Mouse (Mus musculus) midbrain, embryonic 11.5 days (tissue): ENCODE measurements at regions not wholly inside any gene's neighbourhood (a gene's known extent, or its start where the extent isn't known, plus 50 kb on each side); places are given as distances from the start of the nearest gene placed in this dataset.

Experiments used
- ATAC-seq: fragments of 200-750 bp; cut with Nextera tagmentation; 2 replicates; pipeline ENCODE4 v1.8.0; 2017; ENCODE audit warnings: moderate TSS enrichment, moderate library complexity; ENCODE audit not compliant: low FRiP score
- DNase-seq: peaks from one replicate; pipeline ENCODE4 v3.0.0; 2015; ENCODE audit warnings: low spot score; ENCODE audit errors: missing footprints
- H3K27ac ChIP-seq: fragments of 300-500 bp; sonication (generic); 2 replicates; pipeline ENCODE4 v1.5.1; 2014; ENCODE audit warnings: low read depth, low read length
- H3K27me3 ChIP-seq: fragments of 300-500 bp; sonication (generic); 2 replicates; pipeline ENCODE4 v1.6.1; 2014; ENCODE audit warnings: mild to moderate bottlenecking, low read length, moderate library complexity, mixed read lengths; ENCODE audit not compliant: control insufficient read depth, insufficient read depth
- H3K36me3 ChIP-seq: fragments of 300-500 bp; sonication (generic); 2 replicates; pipeline ENCODE4 v1.6.1; 2014; ENCODE audit warnings: mild to moderate bottlenecking, low read length, moderate library complexity, mixed read lengths; ENCODE audit not compliant: control insufficient read depth, insufficient read depth
- H3K4me1 ChIP-seq: fragments of 300-500 bp; sonication (generic); 2 replicates; pipeline ENCODE4 v1.6.1; 2014; ENCODE audit warnings: low read length; ENCODE audit not compliant: control insufficient read depth, insufficient read depth
- H3K4me2 ChIP-seq: fragments of 300-500 bp; sonication (generic); 2 replicates; pipeline ENCODE4 v1.6.1; 2014; ENCODE audit warnings: mild to moderate bottlenecking, moderate library complexity
- H3K4me3 ChIP-seq: fragments of 300-500 bp; sonication (generic); 2 replicates; pipeline ENCODE4 v1.5.1; 2014; ENCODE audit warnings: low read depth, low read length
- H3K9ac ChIP-seq: fragments of 300-500 bp; sonication (generic); 2 replicates; pipeline ENCODE4 v1.6.1; 2014; ENCODE audit warnings: low read length
- H3K9me3 ChIP-seq: fragments of 300-500 bp; sonication (generic); 2 replicates; pipeline ENCODE4 v1.6.1; 2016; ENCODE audit warnings: low read length; ENCODE audit not compliant: control insufficient read depth
- WGBS: fragments of 180-500 bp; shearing (Covaris S2); extraction: QIAGEN DNeasy Blood & Tissue Kit; methylation state at CpG from one replicate; pipeline ENCODE4 v1.1.7; 2014; 5-methylcytosine and 5-hydroxymethylcytosine counted together

DNA sequence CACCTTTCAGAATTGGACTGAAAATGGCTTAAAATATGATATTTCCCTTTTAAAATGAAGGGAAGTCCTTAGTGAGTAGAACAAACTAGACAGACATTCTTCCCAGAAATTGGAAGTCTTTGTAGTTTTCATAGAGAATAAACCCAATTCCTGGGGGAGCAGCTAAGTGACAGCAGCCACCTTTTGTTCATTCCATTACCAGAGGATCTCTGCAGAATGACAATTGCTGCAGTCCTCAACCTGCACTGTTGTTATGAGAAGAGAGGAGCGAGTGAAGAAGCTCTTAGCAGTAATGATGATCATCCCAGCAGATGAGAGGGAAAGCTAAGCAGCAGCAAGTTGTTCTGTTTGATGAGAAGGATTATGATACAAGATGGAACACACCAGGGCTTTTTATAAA, 831.0 kb upstream of the Cdh10 start:
- no peak overlapping the region for H3K4me3 ChIP-seq
- no peak for ATAC-seq
- H3K9me3 ChIP-seq = no peaks in the 10 kb centered on the region
- no peak overlapping the region for H3K27ac ChIP-seq
- H3K27me3 ChIP-seq = no peaks in the 10 kb centered on the region
- H3K36me3 ChIP-seq = no peaks in the 10 kb centered on the region
- H3K9ac ChIP-seq = no peak overlapping the region
- H3K4me1 ChIP-seq = no peaks in the 10 kb centered on the region
- DNase-seq = no peak
- H3K4me2 ChIP-seq = no peak overlapping the region
- WGBS = 63% methylated on average over 1 of the region's 1 CpGs

DNA sequence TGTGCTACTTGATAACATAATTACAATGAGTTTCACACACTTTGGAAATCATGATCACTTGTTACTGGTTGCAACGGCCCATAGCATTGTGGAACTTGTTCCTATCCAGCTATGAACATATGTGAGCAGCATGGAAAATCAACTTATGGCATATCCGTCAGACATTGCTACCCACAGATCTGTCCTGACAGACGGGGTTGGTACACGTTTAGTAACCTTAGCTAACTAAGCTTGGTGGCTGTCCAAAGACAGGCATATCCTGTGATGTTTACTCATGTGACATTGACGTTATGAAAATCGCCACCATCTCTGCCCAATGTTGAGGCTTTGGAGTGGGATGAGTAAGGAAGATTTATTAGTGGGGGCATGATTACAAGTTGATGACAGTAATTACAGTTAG, 786.1 kb upstream of the Cdh10 start:
- H3K4me3 ChIP-seq = no peak overlapping the region
- no peaks in the 10 kb centered on the region for H3K9me3 ChIP-seq
- H3K27me3 ChIP-seq = no peaks in the 10 kb centered on the region
- no peaks in the 10 kb centered on the region for H3K4me1 ChIP-seq
- H3K4me2 ChIP-seq = no peak overlapping the region
- no peak overlapping the region for H3K27ac ChIP-seq
- ATAC-seq (no peak), DNase-seq (no peak)
- H3K9ac ChIP-seq = no peak overlapping the region
- 89% methylated on average over 6 of the region's 6 CpGs for WGBS
- no peaks in the 10 kb centered on the region for H3K36me3 ChIP-seq

DNA sequence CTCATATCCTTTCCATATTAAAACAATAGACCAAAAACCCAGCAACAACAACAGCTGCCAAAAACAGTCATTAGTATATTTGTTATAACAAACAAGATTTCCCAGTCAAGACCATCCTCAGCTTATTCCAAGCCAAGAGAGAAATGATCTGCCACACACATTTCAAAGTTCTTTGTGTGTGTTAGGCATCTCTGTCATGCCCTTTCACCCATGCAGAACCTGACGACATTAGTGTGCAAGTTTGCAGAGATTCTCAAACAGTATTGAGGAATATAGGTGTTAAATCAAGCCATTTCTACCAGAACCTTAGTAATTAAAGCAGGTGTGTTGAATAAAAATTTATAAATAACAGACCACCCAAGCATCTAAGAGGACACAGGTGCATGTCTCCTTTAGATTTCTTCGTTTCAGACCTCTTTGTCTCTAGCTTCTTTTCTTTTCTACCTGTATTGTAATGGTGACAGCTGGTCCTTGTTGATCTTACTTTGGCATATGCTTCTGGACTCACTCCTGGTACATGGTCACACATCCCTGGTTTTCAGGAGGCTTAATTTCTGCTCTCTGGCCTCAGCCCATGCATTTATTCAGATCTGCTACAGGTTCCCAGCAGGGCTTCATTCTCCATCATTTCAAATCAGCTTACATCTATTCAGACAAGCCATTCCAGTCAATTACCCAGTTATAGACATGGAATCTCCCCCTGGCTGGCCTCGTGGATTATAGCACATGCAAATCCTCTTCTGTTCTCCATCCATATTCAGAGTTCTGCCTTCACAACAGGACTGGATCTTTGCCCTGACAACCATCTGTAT, 766.3 kb upstream of the Cdh10 start:
- 42% methylated on average over 3 of the region's 3 CpGs for WGBS
- H3K9ac ChIP-seq = no peak overlapping the region
- no peaks in the 10 kb centered on the region for H3K4me1 ChIP-seq
- ATAC-seq (peak; percentile 94), DNase-seq (peak; percentile 89)
- H3K27me3 ChIP-seq = no peaks in the 10 kb centered on the region
- no peak overlapping the region for H3K4me2 ChIP-seq
- no peak overlapping the region for H3K27ac ChIP-seq
- no peaks in the 10 kb centered on the region for H3K36me3 ChIP-seq
- H3K4me3 ChIP-seq = no peak overlapping the region
- H3K9me3 ChIP-seq = no peaks in the 10 kb centered on the region

DNA sequence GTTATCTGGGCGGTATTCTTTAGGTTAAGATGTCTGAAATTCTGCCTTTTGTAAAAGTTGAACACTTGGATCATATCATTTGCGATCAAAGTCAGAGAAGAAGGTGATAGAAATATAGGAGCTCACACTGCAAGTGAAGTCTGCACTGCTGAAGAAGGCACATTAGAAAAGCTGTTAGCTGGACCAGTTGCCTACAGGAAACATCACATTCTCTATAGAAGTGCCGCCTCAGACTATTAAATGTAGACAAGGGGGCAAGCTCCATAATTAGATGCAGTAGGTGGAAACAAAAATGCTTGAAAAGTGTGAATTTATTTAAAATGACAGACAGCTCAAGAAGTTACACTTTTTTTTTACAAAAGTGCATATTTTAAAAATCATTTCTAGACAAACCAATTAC, 753.2 kb upstream of the Cdh10 start:
- 89% methylated on average over 3 of the region's 3 CpGs for WGBS
- DNase-seq = no peak
- H3K27ac ChIP-seq = no peak overlapping the region
- ATAC-seq = no peak
- no peaks in the 10 kb centered on the region for H3K9me3 ChIP-seq
- H3K4me1 ChIP-seq = no peaks in the 10 kb centered on the region
- H3K4me3 ChIP-seq = no peak overlapping the region
- H3K27me3 ChIP-seq = no peaks in the 10 kb centered on the region
- no peaks in the 10 kb centered on the region for H3K36me3 ChIP-seq
- H3K9ac ChIP-seq = no peak overlapping the region
- no peak overlapping the region for H3K4me2 ChIP-seq

DNA sequence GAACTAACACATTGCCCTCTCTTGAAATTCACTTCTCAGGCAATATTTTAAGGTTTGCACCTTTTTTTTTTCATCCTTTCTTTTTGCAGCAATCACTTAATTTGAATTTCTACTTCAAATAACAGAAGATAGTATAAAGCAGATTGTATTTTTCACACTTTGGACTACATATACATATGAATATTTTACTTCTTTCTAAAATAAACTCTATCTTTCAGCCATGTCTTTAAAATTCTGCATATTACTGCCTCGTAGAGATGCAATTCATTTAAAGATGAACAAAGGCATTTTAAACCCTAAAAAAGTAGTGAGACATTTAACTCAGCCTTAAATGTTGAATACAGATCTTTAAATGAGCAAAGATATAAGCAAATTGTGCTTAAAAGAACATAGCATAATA, 739.1 kb upstream of the Cdh10 start:
- no peak for DNase-seq
- no peaks in the 10 kb centered on the region for H3K36me3 ChIP-seq
- ATAC-seq = no peak
- H3K4me1 ChIP-seq = no peaks in the 10 kb centered on the region
- H3K4me3 ChIP-seq = no peak overlapping the region
- H3K27ac ChIP-seq = no peak overlapping the region
- H3K4me2 ChIP-seq = no peak overlapping the region
- no peaks in the 10 kb centered on the region for H3K27me3 ChIP-seq
- 78% methylated on average over 1 of the region's 1 CpGs for WGBS
- H3K9me3 ChIP-seq = no peaks in the 10 kb centered on the region
- no peak overlapping the region for H3K9ac ChIP-seq
